Mouse (Mus musculus): Measurements from ENCODE around the gene Etv6. TPM values are rescaled to one million over a fixed set of nuclear protein-coding genes. Genes with fewer than 3 reads are reported as not detected.

Etv6 gene
- polyA plus RNA-seq, 1 experiment: 4.4 TPM

GRCm38 (mm10) chr6:134205163-134205562, 169.7 kb downstream of the Etv6 start:
- Histone ChIP-seq H3K4me1 (ENCODE audit: control insufficient read depth, insufficient read depth, low read length) (peaks cover 2% of the 10 kb centered on the region; the same call in 1 of the 2 replicates), H3K4me3 (ENCODE audit: control insufficient read depth, low read depth, low read length) (no peak overlapping the region), H3K27me3 (ENCODE audit: control insufficient read depth, insufficient read depth, low read length) (no peaks in the 10 kb centered on the region), H3K27ac (ENCODE audit: control insufficient read depth, insufficient read depth, low read depth, low read length) (no peak overlapping the region), H3K36me3 (ENCODE audit: control insufficient read depth, insufficient read depth, low read length) (no peaks in the 10 kb centered on the region)
- TF ChIP-seq POLR2A (IDR thresholded peaks at IDR 0.05; ENCODE audit: control insufficient read depth, low read depth, low read length) (no peak), CTCF (IDR thresholded peaks at IDR 0.05; ENCODE audit: control insufficient read depth, insufficient read depth, insufficient replicate concordance, low read depth, low read length) (no peak)

- Histone ChIP-seq H3K27me3 (ENCODE audit: control insufficient read depth, insufficient read depth, low read length) (no peaks in the 10 kb centered on the region), H3K36me3 (ENCODE audit: control insufficient read depth, insufficient read depth, low read length) (no peaks in the 10 kb centered on the region), H3K4me3 (ENCODE audit: control insufficient read depth, low read depth, low read length) (no peak overlapping the region), H3K4me1 (ENCODE audit: control insufficient read depth, insufficient read depth, low read length) (no peaks in the 10 kb centered on the region), H3K27ac (ENCODE audit: control insufficient read depth, insufficient read depth, low read depth, low read length) (no peak overlapping the region)
- TF ChIP-seq POLR2A (IDR thresholded peaks at IDR 0.05; ENCODE audit: control insufficient read depth, low read depth, low read length): no peak
- no peak for TF ChIP-seq CTCF (IDR thresholded peaks at IDR 0.05; ENCODE audit: control insufficient read depth, insufficient read depth, insufficient replicate concordance, low read depth, low read length)
Measured at GRCm38 (mm10) chr6:134205726-134206125, 170.2 kb downstream of the Etv6 start.

- H3K4me3 ChIP-seq (ENCODE audit: control insufficient read depth, low read depth, low read length): no peak overlapping the region
- H3K36me3 ChIP-seq (ENCODE audit: control insufficient read depth, insufficient read depth, low read length): no peaks in the 10 kb centered on the region
- H3K27me3 ChIP-seq (ENCODE audit: control insufficient read depth, insufficient read depth, low read length): no peaks in the 10 kb centered on the region
- TF ChIP-seq POLR2A (IDR thresholded peaks at IDR 0.05; ENCODE audit: control insufficient read depth, low read depth, low read length) (no peak), CTCF (IDR thresholded peaks at IDR 0.05; ENCODE audit: control insufficient read depth, insufficient read depth, insufficient replicate concordance, low read depth, low read length) (no peak)
- H3K27ac ChIP-seq (ENCODE audit: control insufficient read depth, insufficient read depth, low read depth, low read length): no peak overlapping the region
- no peaks in the 10 kb centered on the region for H3K4me1 ChIP-seq (ENCODE audit: control insufficient read depth, insufficient read depth, low read length)
Measured at GRCm38 (mm10) chr6:134206251-134206650, 170.8 kb downstream of the Etv6 start.

DNA sequence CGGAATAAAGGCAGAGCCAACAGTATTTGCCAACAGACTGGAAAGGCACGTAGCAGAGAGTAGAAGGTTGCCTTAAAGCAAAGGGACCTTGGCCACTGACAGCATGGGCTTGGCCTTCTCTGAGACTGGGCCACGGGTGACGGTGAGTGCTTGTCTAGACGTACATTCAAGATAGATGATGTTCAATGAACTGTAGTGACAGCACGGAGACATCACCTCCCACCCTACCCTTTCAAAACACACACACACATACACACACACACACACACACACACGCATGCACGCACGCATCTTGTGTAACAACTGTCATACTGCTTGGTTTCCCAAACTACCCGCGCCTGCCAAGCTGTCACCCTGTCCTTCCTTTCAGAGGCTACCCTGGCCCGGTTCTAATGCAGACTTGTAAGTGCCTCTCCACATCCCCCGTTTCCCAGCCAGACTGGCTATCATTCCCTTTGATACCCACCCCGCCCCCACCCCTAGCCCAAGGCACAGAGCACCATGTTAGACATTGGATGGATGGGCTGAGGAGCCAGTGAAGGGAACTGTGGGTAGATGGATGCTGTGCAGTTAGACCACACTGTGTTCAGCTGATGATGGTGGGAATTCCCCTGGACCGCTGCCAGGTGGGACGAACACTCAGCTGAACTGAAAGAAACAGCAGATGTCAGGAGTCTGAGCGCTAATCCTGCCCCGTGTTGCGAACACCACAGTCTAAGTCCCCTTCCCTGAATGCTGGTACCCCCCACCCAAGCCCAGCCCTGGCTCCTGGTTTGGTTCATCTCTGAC, 172.1 kb downstream of the Etv6 start:
- Histone ChIP-seq H3K27me3 (ENCODE audit: control insufficient read depth, insufficient read depth, low read length) (no peaks in the 10 kb centered on the region), H3K4me3 (ENCODE audit: control insufficient read depth, low read depth, low read length) (no peak overlapping the region), H3K36me3 (ENCODE audit: control insufficient read depth, insufficient read depth, low read length) (no peaks in the 10 kb centered on the region), H3K4me1 (ENCODE audit: control insufficient read depth, insufficient read depth, low read length) (peaks cover 3% of the 10 kb centered on the region), H3K27ac (ENCODE audit: control insufficient read depth, insufficient read depth, low read depth, low read length) (no peak overlapping the region)
- TF ChIP-seq CTCF (IDR thresholded peaks at IDR 0.05; ENCODE audit: control insufficient read depth, insufficient read depth, insufficient replicate concordance, low read depth, low read length) (no peak), POLR2A (IDR thresholded peaks at IDR 0.05; ENCODE audit: control insufficient read depth, low read depth, low read length) (no peak)

GRCm38 (mm10) chr6:134208180-134208952, 172.9 kb downstream of the Etv6 start:
- Histone ChIP-seq H3K4me1 (ENCODE audit: control insufficient read depth, insufficient read depth, low read length) (peaks cover 3% of the 10 kb centered on the region), H3K4me3 (ENCODE audit: control insufficient read depth, low read depth, low read length) (no peak overlapping the region), H3K27me3 (ENCODE audit: control insufficient read depth, insufficient read depth, low read length) (no peaks in the 10 kb centered on the region), H3K27ac (ENCODE audit: control insufficient read depth, insufficient read depth, low read depth, low read length) (peak overlapping the region; percentile 27; the same call in 1 of the 2 replicates), H3K36me3 (ENCODE audit: control insufficient read depth, insufficient read depth, low read length) (no peaks in the 10 kb centered on the region)
- no peak for TF ChIP-seq POLR2A (IDR thresholded peaks at IDR 0.05; ENCODE audit: control insufficient read depth, low read depth, low read length)
- TF ChIP-seq CTCF (IDR thresholded peaks at IDR 0.05; ENCODE audit: control insufficient read depth, insufficient read depth, insufficient replicate concordance, low read depth, low read length): no peak

GRCm38 (mm10) chr6:134210675-134211457, 175.4 kb downstream of the Etv6 start:
- Histone ChIP-seq H3K27ac (ENCODE audit: control insufficient read depth, insufficient read depth, low read depth, low read length) (peak overlapping the region; percentile 35), H3K4me1 (ENCODE audit: control insufficient read depth, insufficient read depth, low read length) (peaks cover 3% of the 10 kb centered on the region), H3K4me3 (ENCODE audit: control insufficient read depth, low read depth, low read length) (no peak overlapping the region), H3K27me3 (ENCODE audit: control insufficient read depth, insufficient read depth, low read length) (no peaks in the 10 kb centered on the region), H3K36me3 (ENCODE audit: control insufficient read depth, insufficient read depth, low read length) (no peaks in the 10 kb centered on the region)
- TF ChIP-seq CTCF (IDR thresholded peaks at IDR 0.05; ENCODE audit: control insufficient read depth, insufficient read depth, insufficient replicate concordance, low read depth, low read length) (no peak), POLR2A (IDR thresholded peaks at IDR 0.05; ENCODE audit: control insufficient read depth, low read depth, low read length) (no peak)

GRCm38 (mm10) chr6:134211458-134211776, 175.9 kb downstream of the Etv6 start:
- no peak for TF ChIP-seq CTCF (IDR thresholded peaks at IDR 0.05; ENCODE audit: control insufficient read depth, insufficient read depth, insufficient replicate concordance, low read depth, low read length)
- Histone ChIP-seq H3K36me3 (ENCODE audit: control insufficient read depth, insufficient read depth, low read length) (no peaks in the 10 kb centered on the region), H3K27ac (ENCODE audit: control insufficient read depth, insufficient read depth, low read depth, low read length) (peak overlapping the region; percentile 59; the same call in 1 of the 2 replicates)

More at GRCm38 (mm10) chr6:134211458-134211776, 175.9 kb downstream of the Etv6 start:
- H3K4me3 ChIP-seq (ENCODE audit: control insufficient read depth, low read depth, low read length): no peak overlapping the region
- peaks cover 3% of the 10 kb centered on the region for H3K4me1 ChIP-seq (ENCODE audit: control insufficient read depth, insufficient read depth, low read length)
- H3K27me3 ChIP-seq (ENCODE audit: control insufficient read depth, insufficient read depth, low read length): no peaks in the 10 kb centered on the region

Measured in testis, adult 2 months (tissue).